Mouse (Mus musculus) gastrocnemius, postnatal 36 days (tissue): ENCODE measurements around the gene Adamts18. TPM values are rescaled to one million over a fixed set of nuclear protein-coding genes. Genes with fewer than 3 reads are reported as not detected.

ENCODE experiments used
- DNase-seq, 2 experiments: peaks; one replicate each; pipeline ENCODE4 v3.0.0; 2022
- intact Hi-C: fragments of 180-260 bp; cut with DNase I; formaldehyde crosslinking; loops from one replicate; pipeline ENCODE4 v1.15.1; 2025
- long read RNA-seq, 2 experiments: library from polyadenylated mRNA; stranded (forward); transcript quantifications; one replicate each; pipeline ENCODE4 v2.0.0; 2021
- total RNA-seq, 2 experiments: library from RNA; stranded (reverse); gene quantifications; 2 replicates each; pipeline ENCODE4 v1.2.3; 2021

Adamts18 gene
- total RNA-seq: under 1 TPM; 0.05 to 0.26 TPM
- long read RNA-seq, experiment 1: 0 reads
- long read RNA-seq, experiment 2: 0 reads

DNA sequence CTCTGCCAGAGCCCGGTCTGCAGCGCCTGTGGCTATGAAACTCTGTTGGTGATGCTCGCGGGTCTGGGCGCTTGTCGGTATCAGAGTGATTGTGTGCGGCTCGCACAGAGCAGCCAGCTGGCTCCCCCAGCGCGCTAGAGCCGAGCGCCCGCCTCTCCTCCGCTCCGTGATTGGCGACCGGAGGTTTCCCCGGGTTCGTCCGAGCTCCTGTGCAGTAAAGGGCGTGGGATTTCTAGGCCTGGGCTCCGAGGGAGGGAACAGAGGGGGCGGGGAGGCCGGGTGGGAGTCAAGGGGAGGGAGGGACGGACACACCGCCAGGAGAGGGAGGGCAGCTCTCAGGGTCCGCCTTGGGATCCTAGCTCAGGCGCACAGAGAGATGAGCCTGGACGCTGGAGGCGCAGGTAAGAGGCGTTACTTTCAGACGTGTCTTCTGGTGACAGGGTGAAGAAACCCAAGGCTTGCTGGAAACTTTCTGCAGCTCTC lies at the start of gene Adamts18:
Gene Adamts18, minus strand, starts transcription at position 86 of the 483 bp plus-strand sequence.
- intact Hi-C loops: loop anchor here (10.0 kb wide), 1 partner anchor 184 kb away; no protein-coding TSS in a partner anchor
- no peak for DNase-seq

DNA sequence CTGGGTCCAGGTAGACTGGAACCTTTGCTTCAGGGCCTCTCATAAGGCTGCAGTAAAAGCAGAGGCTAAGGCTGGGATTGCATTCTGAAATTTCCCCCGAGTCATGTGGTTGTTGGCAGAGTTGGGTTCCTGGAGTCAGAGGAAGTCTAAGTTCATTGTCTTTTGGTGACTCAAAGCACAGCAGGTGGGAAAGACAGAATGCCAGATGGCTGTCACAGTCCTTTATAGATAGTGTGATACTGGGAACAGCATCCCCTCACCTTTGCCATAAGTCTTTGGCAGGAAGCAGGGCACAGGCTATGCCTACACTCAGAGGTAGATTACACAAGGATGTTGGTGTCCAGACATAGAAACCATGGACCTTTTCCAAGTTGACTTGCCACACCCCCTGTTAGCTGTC lies 47.9 kb upstream of the Adamts18 start:
- no peak for DNase-seq
- intact Hi-C loops: no loop called here

DNA sequence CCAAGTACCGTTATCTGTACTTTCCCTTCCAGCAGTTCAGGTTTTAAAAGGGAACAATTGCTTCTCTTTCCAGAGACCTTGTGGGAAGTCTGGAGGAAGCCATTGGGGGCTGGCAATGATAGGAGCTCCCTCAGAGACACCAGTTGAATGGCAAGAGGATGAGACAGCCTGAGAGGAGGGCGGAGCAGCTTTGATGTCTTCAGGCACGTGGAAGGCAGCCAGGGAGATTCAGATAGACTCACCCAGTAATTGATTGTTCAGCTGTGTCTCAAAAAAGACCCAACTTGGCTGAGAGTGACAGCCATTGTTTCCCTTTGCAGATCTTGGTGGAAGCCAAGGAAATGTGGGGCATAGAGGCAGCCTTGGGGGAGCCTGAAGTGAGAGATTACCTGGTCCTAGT lies 42.8 kb upstream of the Adamts18 start:
- intact Hi-C loops: no loop called here
- no peak for DNase-seq

DNA sequence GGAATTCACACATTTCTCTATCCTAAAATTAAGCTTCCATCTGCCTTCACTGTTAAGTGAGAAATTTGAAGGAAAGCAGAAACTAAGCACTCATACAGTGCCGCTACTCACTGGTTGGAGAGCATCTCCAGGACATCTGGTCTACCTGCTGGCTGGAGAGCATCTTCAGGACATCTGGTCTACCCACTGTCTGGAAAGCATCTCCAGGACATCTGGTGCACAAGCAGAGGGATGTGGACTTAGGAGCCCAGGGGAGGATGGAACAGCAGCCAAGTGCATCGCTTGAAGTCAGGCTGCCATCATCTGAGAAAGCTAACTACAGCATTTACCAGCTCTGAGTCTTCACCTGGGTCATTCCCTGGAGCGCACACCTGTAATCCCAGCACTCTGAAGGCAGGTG lies 38.0 kb upstream of the Adamts18 start:
- no peak for DNase-seq
- intact Hi-C loops: no loop called here

DNA sequence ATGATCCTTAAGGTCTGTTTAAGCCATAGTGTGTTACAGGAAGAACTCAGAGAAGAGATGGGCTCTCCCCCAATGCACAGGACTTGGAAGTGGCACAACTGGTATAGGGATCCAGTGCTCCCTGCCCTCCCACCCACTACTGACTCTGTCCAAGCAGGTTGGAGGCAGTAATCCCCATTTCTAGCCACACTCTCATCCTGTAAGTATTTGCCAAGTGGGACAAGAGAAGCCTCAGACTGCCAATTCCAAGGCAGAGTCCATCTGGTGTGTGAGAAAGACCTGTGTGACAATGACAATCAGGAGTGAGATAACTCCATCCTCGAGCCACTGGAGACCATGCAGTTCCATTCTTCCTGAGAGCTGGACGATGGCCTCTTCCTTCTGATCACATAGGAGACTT lies 36.6 kb upstream of the Adamts18 start:
- intact Hi-C loops: no loop called here
- no peak for DNase-seq

DNA sequence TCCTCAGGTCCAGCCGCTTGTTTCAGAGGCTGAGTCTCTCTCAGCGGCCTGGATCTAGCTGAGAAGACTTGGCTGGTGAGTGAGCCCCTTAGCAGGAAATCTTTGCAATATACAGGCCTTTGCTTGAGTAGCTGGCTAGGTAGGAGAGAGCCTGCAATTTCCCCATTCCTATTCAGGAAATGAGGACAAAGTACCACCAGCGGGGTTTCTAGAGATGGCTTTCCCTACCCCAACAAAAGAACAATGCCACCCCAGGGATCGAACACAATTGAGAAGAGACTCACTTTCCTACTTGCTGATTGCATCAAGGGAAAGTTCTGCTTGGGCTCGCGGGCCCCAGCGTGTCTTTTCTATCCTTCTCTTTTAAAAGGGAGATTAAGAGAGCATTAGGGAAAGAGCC lies 35.5 kb upstream of the Adamts18 start:
- intact Hi-C loops: no loop called here
- DNase-seq: no peak

DNA sequence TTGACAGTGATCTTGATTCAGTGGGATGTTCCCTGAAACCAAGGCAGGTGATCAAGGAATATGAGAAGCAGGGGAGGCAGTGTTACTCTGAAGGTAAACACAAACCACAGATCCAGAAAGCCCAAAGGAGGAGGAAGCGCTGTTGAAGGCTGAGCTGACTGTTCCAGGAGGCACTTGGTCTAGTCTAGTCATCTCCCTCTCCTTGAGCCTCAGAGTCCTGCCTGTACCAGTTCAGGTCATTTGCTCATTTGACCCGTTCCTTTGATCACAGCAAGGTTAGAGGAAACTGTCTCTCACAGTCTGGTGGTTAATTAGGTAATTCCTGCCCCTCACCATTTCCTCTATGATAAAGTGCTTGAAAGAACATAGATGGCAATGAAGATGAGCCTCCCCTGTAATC lies 34.0 kb upstream of the Adamts18 start:
- intact Hi-C loops: no loop called here
- DNase-seq: no peak

DNA sequence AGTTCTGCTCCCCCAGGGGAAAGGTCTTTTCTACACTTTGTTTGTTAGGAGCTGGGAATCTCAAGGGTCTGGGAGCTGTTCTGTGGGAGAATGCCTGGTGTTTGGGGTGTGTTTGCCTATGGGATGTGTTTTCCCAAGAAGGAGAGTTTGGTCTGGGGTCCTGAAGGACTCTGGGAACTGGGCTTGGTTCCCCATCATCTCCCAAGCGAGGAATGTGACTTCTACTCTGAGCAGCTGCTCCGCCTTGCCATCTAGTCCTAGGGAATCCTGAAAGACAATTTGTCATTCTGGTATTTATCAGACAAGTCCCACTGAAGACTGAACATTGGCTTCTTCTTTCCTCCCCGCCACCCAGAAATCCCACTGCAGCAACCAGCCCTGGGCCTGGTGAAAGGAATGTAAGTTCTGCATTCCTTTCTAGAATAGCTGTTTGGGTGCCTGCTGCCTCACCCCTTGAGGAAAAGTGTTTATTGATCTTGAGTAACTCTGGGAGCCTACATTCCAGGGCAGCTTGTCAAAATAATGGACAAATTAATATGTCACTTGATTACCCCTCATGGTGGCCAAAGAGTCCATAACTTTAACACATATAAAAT lies 30.0 kb upstream of the Adamts18 start:
- intact Hi-C loops: no loop called here
- no peak for DNase-seq

DNA sequence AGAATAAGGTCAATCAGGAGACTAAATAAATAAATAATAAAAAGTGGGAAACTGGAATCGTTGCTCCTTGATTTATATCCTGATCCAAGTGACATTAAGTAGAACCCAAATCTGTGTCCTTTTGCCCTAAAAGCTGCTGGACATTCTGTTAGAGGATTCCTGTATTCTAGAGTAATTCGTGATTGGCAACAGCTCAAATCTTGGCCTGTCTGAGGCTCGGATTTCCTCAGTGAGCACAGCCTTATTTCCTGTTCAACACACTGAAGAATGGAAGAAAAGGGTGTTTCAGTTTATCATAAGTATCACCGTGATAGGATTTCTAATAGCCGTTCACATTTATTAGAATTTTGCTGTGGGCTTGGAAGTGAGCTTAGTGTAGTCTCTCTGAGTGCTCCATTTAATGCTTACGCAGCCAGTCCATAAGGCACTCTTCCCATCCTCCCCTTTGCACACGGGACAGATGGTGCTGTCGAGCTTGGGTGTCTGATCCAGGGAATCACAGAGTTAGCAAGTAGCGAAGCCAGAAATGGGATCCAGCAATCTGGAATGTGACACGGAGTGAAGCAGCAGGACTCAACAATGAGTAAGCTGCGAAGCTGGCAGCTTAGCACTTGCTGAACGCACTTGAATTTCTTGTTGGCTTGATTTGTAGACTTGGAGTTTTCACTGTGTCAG lies 25.0 kb upstream of the Adamts18 start:
- DNase-seq: no peak
- intact Hi-C loops: no loop called here

DNA sequence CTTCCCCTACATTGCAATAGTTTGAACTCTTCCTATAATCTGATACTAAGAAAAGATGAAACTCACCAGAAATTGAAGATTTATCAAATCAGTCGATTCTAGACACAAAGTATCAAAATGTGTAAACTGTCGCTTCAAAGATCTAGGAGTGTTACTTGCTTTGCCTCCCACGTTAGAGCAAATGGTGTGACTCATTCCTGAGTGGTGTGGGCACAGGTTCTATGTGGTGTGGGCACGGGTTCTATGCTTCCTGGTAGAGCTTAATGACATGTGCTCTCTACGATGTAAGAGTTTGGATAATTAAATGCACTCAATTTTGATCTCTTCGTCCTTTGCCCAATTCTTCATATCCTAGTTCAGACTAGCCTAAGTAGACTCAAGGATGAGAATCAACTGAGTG lies 23.9 kb upstream of the Adamts18 start:
- DNase-seq: no peak
- intact Hi-C loops: no loop called here

DNA sequence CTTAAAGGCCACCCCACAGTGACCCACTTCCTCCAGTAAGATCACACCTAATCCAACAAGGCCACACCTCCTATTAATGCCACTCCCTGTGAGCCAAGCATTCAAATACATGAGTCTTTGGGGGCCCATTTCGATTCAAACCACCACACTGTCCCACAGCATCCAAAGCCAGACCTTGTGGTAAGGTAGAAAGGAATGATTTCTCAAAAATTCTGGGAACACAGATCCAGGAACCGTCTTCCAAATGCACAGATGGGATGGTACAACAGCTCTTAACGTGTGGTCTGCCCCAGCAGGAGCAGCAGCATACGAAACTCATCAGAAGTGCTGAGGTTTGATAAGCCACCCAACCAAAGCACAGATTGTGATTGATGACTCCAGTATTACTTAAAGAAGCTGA lies 18.0 kb upstream of the Adamts18 start:
- intact Hi-C loops: no loop called here
- DNase-seq: no peak

DNA sequence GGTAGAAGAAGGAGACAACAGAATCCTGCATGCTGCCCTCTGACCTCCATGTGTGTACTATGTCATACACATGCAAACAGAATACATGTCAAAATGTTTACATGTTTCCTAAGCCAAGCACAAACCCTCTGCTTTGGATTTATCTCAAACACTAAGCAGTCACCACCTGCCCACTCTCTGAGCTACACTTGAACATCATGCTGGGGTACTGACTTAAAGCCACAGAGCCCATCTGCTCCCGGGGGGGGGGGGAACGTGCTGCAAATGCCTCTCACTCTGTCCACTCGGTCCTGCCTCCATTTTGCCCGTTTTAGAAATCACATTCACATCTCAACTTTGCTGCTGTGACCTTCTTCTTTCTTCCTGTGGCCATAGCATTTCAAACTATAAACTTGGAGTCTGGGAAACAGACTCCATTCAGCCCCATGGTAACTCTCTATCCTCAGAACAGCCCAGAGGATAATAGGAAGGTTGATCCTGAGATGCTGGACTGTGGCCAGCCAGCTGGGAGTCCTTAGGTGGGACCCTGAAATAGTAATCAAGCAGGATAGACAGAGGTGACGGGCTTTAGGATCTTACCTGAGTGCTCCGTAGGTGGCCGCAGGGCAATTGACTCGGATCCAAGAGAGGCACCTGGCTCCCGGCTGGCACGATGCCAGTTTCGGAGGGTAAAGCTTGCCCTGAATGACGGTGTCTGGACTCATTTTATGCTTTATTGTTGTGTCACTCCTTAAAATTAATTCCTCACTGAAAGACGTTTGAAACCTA lies 17.0 kb upstream of the Adamts18 start:
- intact Hi-C loops: no loop called here
- DNase-seq: no peak

DNA sequence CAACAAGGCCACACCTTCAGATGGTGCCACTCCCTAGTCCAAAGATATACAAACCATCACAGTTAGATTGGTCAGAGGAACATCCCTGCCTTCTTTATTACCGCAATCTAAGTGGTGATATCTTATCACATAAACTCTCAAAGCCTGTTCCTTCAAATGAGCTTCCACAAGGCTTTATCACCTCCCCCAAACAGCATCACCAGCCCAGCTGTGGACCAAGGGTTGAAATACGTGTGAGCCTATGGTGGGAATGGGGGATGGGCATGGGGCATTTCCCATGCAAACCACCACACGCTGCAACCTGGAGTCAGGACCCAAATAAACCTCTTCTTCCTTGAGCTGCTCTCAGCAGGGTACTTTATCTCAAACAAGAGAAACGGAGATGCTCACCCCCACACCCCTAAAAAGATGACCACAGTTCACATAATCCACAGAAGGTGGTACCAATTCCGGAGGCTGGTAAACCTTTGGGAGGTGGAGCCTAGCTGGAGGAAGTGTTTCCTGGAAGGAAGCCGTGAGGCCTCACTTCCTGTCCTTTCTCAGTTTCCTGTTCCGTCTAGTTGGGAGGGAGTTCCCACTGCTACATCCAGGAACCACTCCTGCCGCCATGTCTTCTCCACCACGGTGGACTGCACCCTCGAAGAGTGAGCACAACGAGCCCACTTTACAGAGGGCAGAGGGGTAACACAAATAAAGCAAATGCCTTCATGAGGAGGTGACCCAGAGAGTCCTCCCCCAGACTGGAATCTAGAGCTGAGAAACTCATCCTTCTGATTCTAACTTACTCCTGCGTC lies 11.5 kb upstream of the Adamts18 start:
- no peak for DNase-seq
- intact Hi-C loops: no loop called here

DNA sequence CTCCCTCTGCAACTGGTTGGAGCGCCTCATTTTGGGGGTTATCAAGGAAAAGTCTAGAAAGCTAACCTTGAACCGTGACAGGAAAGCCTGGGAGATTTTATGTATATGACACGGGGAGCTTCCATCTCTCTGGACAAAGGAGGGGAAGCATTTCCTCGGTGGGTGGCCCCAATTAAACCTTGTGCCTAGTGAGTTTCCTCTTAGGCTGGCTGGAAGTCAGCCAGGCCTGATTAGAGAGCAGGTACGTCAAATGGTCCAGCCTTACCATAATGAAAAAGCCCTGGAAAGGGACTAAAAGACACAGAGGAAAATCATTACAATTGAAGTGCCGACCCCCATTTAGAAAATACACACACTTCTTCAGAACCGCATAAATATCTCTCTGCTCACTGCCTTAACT lies 10.3 kb upstream of the Adamts18 start:
- intact Hi-C loops: no loop called here
- DNase-seq: no peak

DNA sequence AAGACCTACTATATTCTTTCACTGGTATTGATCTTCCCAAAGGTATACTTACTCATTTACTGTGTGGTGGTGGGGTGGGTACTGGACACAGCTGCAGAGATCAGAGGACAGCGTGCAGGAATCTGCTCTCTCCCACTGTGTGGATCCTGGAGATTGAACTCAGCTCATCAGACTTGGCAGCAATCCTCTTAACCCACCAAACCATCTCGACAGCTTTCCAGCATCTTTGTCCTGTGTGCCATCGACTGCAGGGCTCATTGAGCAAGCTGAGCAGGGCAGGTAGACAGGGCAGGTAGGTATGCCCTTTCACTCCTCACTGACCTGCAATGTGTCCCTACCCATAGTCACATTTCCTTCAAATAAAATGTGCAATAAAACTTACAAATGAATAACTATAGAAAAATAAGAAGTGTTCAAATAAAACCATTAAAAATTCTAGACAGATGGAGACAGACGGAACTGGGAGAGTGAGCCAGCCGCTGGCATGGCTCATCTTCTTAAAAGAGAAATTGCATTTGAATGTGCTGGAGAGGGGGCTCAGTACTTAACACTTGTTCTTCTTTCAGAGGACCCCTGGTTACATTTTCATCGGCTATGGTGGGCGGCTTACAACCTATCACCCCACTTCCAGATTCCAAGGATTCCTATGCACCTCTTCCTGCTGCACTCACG lies 6.2 kb upstream of the Adamts18 start:
- intact Hi-C loops: loop anchor here (5.0 kb wide), 1 partner anchor 128 kb away; no protein-coding TSS in a partner anchor
- DNase-seq: no peak

DNA sequence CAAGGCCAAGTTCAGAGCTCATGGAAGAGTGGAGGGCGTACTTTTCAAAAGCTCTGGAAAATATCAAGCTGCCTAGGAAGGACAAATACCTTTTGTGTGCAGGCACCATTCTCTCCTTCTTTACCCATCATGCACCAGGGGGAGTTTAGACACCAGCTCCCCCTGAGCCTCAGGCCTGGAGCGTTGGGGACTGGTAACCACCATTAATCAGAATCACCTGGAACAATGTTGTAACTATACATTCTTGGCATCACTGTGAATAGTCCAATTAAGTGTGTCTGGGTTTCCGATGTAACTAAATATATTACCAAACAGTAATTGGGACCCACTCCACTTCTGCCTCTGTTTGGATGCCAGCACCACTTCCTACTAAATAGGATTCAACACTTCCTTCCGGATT lies 5.2 kb upstream of the Adamts18 start:
- intact Hi-C loops: loop anchor here (5.0 kb wide), 1 partner anchor 129 kb away; no protein-coding TSS in a partner anchor
- DNase-seq: no peak

DNA sequence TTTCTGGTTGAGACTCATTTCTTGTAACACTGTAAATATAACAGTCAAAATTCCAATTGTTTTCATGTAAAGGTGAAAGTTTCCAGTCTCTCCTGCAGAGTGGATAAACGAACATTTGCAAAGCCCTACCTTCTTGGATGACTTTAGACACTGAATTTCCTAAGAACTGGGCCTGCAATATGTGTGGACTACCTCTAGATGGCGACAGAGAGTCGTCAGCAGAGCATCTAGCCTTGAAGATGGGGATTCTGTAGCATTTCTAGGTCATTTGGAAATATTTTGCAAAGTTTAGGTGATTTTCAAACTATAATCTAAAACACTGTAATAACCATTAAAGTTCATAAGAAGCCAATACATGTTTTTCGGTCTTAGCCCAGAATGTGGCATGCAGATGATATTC lies 3.1 kb upstream of the Adamts18 start:
- no peak for DNase-seq
- intact Hi-C loops: loop anchor here (5.0 kb wide), 1 partner anchor 131 kb away; no protein-coding TSS in a partner anchor

DNA sequence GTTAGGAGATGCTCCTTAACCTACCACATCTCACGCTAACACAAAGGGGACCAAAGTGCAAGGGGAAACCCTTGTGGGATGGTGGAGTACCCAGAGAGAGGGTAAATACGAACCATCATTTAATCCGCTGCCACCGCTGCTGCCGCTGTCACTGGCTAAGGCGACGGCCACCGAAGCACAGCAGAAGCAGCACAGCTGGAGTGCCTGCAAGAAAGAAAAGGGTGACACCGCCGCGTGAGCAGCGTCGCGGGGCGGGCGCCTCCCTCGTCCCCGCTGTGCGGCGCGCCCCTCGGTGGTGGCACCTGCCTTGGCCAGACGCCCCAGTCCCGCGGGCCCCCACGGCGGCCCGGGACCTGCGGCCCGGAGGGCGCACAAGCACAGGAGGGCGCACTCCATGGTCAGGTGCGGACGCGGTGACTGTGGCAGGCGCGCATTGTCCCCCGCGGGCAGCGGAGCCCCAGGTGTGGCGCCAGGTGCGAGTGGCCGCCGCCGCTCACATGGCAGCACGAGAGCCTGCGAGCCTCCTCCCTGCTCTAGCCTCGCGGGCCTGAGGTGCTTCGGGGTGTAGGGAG lies 371 bp downstream of the Adamts18 start:
- intact Hi-C loops: loop anchor here (10.0 kb wide), 1 partner anchor 183 kb away; no protein-coding TSS in a partner anchor
- DNase-seq: no peak

DNA sequence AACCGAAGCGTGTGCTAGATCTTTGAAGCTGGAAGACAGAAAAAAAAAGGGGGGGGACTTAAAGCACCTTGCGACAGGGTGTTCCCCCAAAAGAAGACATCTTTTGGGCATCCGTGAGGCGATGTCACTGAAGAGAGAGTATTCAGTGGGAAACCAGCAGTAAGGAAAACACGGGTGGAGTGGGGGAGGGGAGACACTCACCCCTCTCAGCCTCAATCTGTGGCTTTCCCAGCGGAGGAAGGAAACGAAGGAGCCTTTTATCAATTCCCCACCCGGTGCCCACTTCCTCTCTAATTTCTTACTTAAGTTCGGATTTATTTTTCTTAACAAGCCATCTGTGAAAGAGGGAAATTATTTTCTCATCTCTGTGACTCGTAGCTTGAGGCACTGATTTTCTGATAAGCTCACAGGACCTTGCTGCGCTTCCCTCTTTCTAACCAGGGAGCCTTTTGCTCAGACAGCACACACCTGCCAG lies 895 bp downstream of the Adamts18 start:
- intact Hi-C loops: loop anchor here (10.0 kb wide), 1 partner anchor 183 kb away; no protein-coding TSS in a partner anchor
- DNase-seq: no peak
